Mouse (Mus musculus) stomach, embryonic 16.5 days (tissue): ENCODE measurements around the gene Slc35d2. TPM values are rescaled to one million over a fixed set of nuclear protein-coding genes. Genes with fewer than 3 reads are reported as not detected.
"Not testable (repeated sequence)": the region's sequence is repeated elsewhere in the genome, so short reads cannot be mapped to it uniquely, and the experiment has no call there.

Source experiments
- ATAC-seq: fragments of 200-750 bp; cut with Nextera tagmentation; 2 replicates; pipeline ENCODE4 v1.8.0; 2017; ENCODE audit warnings: moderate number of reproducible peaks, moderate TSS enrichment; ENCODE audit not compliant: insufficient read depth, low FRiP score
- H3K27ac ChIP-seq: fragments of 300-500 bp; sonication (generic); 2 replicates; pipeline ENCODE4 v1.5.1; 2014; ENCODE audit warnings: low read length
- H3K27me3 ChIP-seq: fragments of 300-500 bp; sonication (generic); 2 replicates; pipeline ENCODE4 v1.6.1; 2014; ENCODE audit warnings: low read length, control low read depth, mixed read lengths; ENCODE audit not compliant: control insufficient read depth, insufficient read depth
- H3K36me3 ChIP-seq: fragments of 300-500 bp; sonication (generic); 2 replicates; pipeline ENCODE4 v1.6.1; 2014; ENCODE audit warnings: low read length; ENCODE audit not compliant: control insufficient read depth, insufficient read depth
- H3K4me1 ChIP-seq: fragments of 300-500 bp; sonication (generic); 2 replicates; pipeline ENCODE4 v1.6.1; 2014; ENCODE audit warnings: low read length, control low read depth, mixed read lengths; ENCODE audit not compliant: control insufficient read depth, insufficient read depth
- H3K4me2 ChIP-seq: fragments of 300-500 bp; sonication (generic); 2 replicates; pipeline ENCODE4 v1.6.1; 2014; ENCODE audit warnings: low read depth, low read length, mixed read lengths
- H3K4me3 ChIP-seq: fragments of 300-500 bp; sonication (generic); replicated peaks from 2 replicates; pipeline ENCODE4 v1.5.1; 2014; ENCODE audit warnings: mild to moderate bottlenecking, low read length
- H3K9ac ChIP-seq: fragments of 300-500 bp; sonication (generic); 2 replicates; pipeline ENCODE4 v1.6.1; 2014; ENCODE audit warnings: low read length
- H3K9me3 ChIP-seq: fragments of 300-500 bp; sonication (generic); replicated peaks from 2 replicates; pipeline ENCODE4 v1.6.1; 2016; ENCODE audit warnings: low read length, control low read depth; ENCODE audit not compliant: control insufficient read depth
- WGBS: fragments of 180-500 bp; shearing (Covaris S2); extraction: QIAGEN DNeasy Blood & Tissue Kit; methylation state at CpG from one replicate; pipeline ENCODE4 v1.1.7; 2014; 5-methylcytosine and 5-hydroxymethylcytosine counted together
- polyA plus RNA-seq: library from polyadenylated mRNA; unstranded; fragments of >200 nt; fragmentation: Nextera tagmentation; extraction: Ambion mirVana; gene quantifications from 2 replicates; pipeline ENCODE4 v1.2.1, GENCODE M21; 2015

The Slc35d2 gene
- polyA plus RNA-seq, 1 experiment from 2014 or later = 6.2 TPM

DNA sequence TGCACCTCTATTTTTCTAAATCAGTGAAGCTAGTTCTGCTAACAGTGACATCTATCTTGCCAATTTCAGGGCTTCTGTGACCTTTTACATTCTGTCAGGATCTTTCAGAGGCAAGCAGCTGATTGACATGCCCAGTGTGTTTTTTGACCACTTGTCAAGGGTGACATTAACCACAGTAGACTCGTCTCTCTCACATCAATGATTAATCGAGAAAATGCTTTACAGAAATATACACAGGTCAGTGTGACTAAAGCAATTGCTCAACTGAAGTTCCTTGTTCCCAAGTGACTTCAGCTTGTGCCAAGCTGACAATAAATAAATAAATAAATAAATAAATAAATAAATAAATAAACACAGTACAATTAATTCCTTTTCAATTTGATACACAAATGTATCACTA lies 76.9 kb downstream of the Slc35d2 start:
- H3K9me3 ChIP-seq, H3K9ac ChIP-seq, H3K4me3 ChIP-seq, H3K4me2 ChIP-seq, ATAC-seq, H3K27me3 ChIP-seq, H3K36me3 ChIP-seq, H3K27ac ChIP-seq, H3K4me1 ChIP-seq: not testable (repeated sequence)
- 82% methylated on average over 2 of the region's 2 CpGs for WGBS

DNA sequence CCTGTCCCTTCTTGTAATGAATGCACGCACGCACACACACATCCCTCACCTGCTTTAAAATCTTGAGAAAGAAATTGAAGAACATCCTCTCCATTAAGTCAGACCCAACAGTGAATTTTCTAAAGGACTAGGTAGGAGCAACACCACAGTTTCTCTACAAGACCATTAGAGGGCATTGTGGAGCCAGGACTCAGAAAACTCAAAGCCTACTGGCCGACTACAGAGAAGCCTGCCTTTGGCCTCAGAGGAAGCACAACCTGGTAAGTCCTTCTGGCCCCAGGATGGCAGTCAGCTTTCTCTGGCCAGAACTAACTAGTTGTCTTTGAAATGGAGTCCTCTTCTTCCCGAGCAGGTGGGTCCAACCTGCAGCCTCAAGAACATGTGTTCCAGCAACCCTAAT lies 78.3 kb downstream of the Slc35d2 start:
- Histone ChIP-seq H3K4me2 (no peak overlapping the region), H3K27me3 (no peaks in the 10 kb centered on the region), H3K27ac (no peak overlapping the region), H3K36me3 (no peaks in the 10 kb centered on the region), H3K4me3 (no peak overlapping the region), H3K9ac (no peak overlapping the region), H3K9me3 (peaks cover 6% of the 10 kb centered on the region; the same call in 1 of the 2 replicates), H3K4me1 (no peaks in the 10 kb centered on the region)
- whole genome bisulfite sequencing = 60% methylated on average over 4 of the region's 4 CpGs
- ATAC-seq = no peak

GRCm38 (mm10) chr13:64049535-64049934 lies 79.6 kb downstream of the Slc35d2 start:
- Histone ChIP-seq H3K4me1 (no peaks in the 10 kb centered on the region), H3K27ac (no peak overlapping the region), H3K4me3 (no peak overlapping the region), H3K4me2 (no peak overlapping the region), H3K9me3 (peaks cover 6% of the 10 kb centered on the region; the same call in 1 of the 2 replicates), H3K27me3 (no peaks in the 10 kb centered on the region), H3K36me3 (no peaks in the 10 kb centered on the region), H3K9ac (no peak overlapping the region)
- no peak for ATAC-seq

DNA sequence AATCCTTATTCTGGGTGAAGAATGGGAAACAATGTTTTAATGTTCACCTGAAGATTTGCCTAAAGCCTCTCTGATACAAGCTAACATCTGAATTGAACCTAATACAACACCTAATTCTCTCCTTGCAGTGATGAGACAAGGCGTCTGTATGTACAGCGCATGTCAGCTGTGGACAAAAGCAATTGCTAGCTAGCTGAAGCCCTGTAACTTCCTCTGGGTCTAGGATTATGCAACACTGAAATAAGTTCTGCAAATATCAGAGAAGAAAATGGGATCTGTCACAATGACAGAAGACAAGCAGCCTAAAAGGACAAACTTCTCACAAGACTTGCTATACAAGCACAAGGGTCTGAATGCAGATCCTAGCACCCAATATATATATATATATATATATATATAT lies 80.7 kb downstream of the Slc35d2 start:
- Histone ChIP-seq H3K9ac (no peak overlapping the region), H3K4me2 (no peak overlapping the region), H3K36me3 (no peaks in the 10 kb centered on the region), H3K4me3 (no peak overlapping the region), H3K27me3 (no peaks in the 10 kb centered on the region), H3K27ac (no peak overlapping the region), H3K9me3 (peaks cover 6% of the 10 kb centered on the region; the same call in 1 of the 2 replicates), H3K4me1 (no peaks in the 10 kb centered on the region)
- no peak for ATAC-seq
- WGBS = 90% methylated on average over 2 of the region's 2 CpGs

Other genes with a start within 250 kb of the Slc35d2 start
- gene Hsd17b3, start 40.1 kb downstream of the Slc35d2 start, polyA plus RNA-seq = not detected in 2 replicates
- gene Zfp367, start 23.8 kb upstream of the Slc35d2 start, polyA plus RNA-seq = 17.8 and 20.1 TPM in 2 replicates
- gene Habp4, start 32.5 kb upstream of the Slc35d2 start, polyA plus RNA-seq = 14.2 and 15.4 TPM in 2 replicates
- gene Cdc14b, start 145.9 kb upstream of the Slc35d2 start, polyA plus RNA-seq = 25.2 and 28.9 TPM in 2 replicates
- 55.2 and 61.7 TPM in 2 replicates for gene Aaed1, start 183.3 kb upstream of the Slc35d2 start, polyA plus RNA-seq
- gene Ctsl, start 241.5 kb upstream of the Slc35d2 start, polyA plus RNA-seq = 240 and 250 TPM in 2 replicates